Mouse (Mus musculus) liver, embryonic 14.5 days (tissue): Measurements from ENCODE around the gene Morf4l2. TPM values are rescaled to one million over a fixed set of nuclear protein-coding genes. Genes with fewer than 3 reads are reported as not detected.
A peak's percentile ranks its signal among the peaks of the same experiment; 100 is the strongest.
"Not testable (repeated sequence)": the region's sequence is repeated elsewhere in the genome, so short reads cannot be mapped to it uniquely, and the experiment has no call there.

ENCODE experiments used
- ATAC-seq: fragments of 200-750 bp; cut with Nextera tagmentation; 2 replicates; pipeline ENCODE4 v1.8.0; 2017; ENCODE audit warnings: moderate number of reproducible peaks, mild to moderate bottlenecking, moderate library complexity; ENCODE audit not compliant: insufficient read depth
- DNase-seq, 3 experiments: peaks; one replicate each; pipeline ENCODE4 v3.0.0-alpha.2; 2012 to 2013; ENCODE audit warnings: low read depth in 3 of 3, low spot score in 3 of 3
- H3K27ac ChIP-seq: fragments of 300-500 bp; sonication (generic); 2 replicates; pipeline ENCODE4 v1.5.1; 2014; ENCODE audit warnings: moderate library complexity, mild to moderate bottlenecking, control low read depth, inconsistent platforms
- H3K27me3 ChIP-seq: fragments of 300-500 bp; sonication (generic); 2 replicates; pipeline ENCODE4 v1.6.1; 2014; ENCODE audit warnings: mild to moderate bottlenecking, low read length, moderate library complexity; ENCODE audit not compliant: control insufficient read depth, insufficient read depth
- H3K36me3 ChIP-seq: fragments of 300-500 bp; sonication (generic); replicated peaks from 2 replicates; pipeline ENCODE4 v1.6.1; 2014; ENCODE audit warnings: low read depth; ENCODE audit not compliant: control insufficient read depth, insufficient read depth
- H3K4me1 ChIP-seq, 2 experiments: fragments of 200-500 bp in 1 of 2; fragments of 300-500 bp in 1 of 2; sonication (generic) in 1 of 2; replicated peaks; 2 replicates each; pipeline ENCODE4 v1.6.1; 2012 to 2014; ENCODE audit warnings: antibody characterized with exemption in 1 of 2, inconsistent platforms in 1 of 2, low read length in 1 of 2; ENCODE audit not compliant: control insufficient read depth in 2 of 2, insufficient read depth in 2 of 2
- H3K4me2 ChIP-seq: fragments of 300-500 bp; sonication (generic); 2 replicates; pipeline ENCODE4 v1.6.1; 2014; ENCODE audit warnings: low read depth, mild to moderate bottlenecking, control low read depth, moderate library complexity
- H3K4me3 ChIP-seq, 2 experiments: fragments of 200-500 bp in 1 of 2; fragments of 300-500 bp in 1 of 2; sonication (generic) in 1 of 2; 2 replicates each; pipeline ENCODE4 v1.5.1; 2012 to 2014; ENCODE audit warnings: low read depth in 2 of 2, low read length in 2 of 2, mild to moderate bottlenecking in 2 of 2, control low read depth in 1 of 2, inconsistent platforms in 1 of 2, moderate library complexity in 1 of 2; ENCODE audit not compliant: insufficient read depth in 1 of 2
- H3K9ac ChIP-seq: fragments of 300-500 bp; sonication (generic); replicated peaks from 2 replicates; pipeline ENCODE4 v1.6.1; 2014; ENCODE audit warnings: mild to moderate bottlenecking, control low read depth, moderate library complexity
- H3K9me3 ChIP-seq: fragments of 300-500 bp; sonication (generic); 2 replicates; pipeline ENCODE4 v1.6.1; 2016; ENCODE audit warnings: low read length, mixed read lengths; ENCODE audit not compliant: control insufficient read depth
- CTCF ChIP-seq: IDR thresholded peaks from 2 replicates; pipeline ENCODE4 v1.5.1; 2016; ENCODE audit warnings: antibody characterized with exemption, low read depth, control low read depth
- EP300 ChIP-seq: IDR thresholded peaks from 2 replicates; pipeline ENCODE4 v1.6.1; 2016; ENCODE audit warnings: antibody characterized with exemption, low read depth
- WGBS: fragments of 180-500 bp; shearing (Covaris S2); extraction: QIAGEN DNeasy Blood & Tissue Kit; methylation state at CpG from one replicate; pipeline ENCODE4 v1.1.7; 2014; ENCODE audit not compliant: insufficient replicate concordance; 5-methylcytosine and 5-hydroxymethylcytosine counted together
- polyA plus RNA-seq, 2 experiments: library from polyadenylated mRNA; depleted of rRNA in 1 of 2; stranded (reverse) in 1 of 2; unstranded in 1 of 2; fragments of >200 nt; fragmentation: Nextera tagmentation in 1 of 2; extraction: Ambion mirVana in 1 of 2; gene quantifications; 2 replicates each; pipeline versions ENCODE4 v1.2.1 to v1.2.3; 2012 to 2014

Morf4l2 gene
- polyA plus RNA-seq, 2 experiments: 111 to 193 TPM

DNA sequence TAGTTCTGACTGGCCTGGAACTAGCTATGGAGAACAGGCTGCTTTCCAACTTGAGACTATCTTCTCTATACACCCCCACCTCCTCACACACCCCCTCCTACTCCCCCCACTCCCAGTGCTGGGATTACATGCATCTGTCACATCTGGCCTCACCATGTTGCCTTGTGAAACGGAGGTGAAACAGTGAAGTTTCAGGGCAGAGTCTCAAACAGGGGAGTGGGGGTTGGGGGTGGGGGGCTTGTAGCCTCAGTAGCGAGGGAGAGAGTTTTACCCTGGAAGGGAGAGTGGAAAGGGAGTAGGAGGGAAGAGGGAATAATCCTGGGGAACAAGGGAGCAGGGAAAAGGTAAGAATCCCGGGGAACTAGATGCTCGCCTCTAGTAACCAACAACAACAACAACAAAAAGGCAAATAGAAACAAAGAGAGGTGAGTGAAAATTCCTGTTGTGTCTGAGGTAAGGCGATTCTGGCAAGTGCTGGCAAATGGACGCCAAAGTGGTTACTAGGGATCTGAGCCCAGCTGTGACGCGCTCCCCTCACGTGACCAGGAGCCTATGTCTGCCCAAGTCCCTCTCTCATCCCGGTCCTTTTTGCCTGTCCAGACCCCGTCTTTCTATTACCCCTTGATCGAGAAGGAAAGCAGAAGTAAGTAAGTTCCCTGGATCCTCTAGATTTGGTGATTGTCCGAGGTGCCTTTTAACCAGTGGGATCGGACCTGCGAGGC is 35.9 kb downstream of the Morf4l2 start, which contains the start of gene Tceal1:
TSS of gene Tceal1 (plus strand) at position 537 of the 722 bp plus-strand sequence.
- peak within 1 kb of the TSS; percentile 54 for H3K4me2 ChIP-seq
- peak in 1 of 3 experiments; percentile 3 for DNase-seq
- no peak for TF ChIP-seq EP300
- TF ChIP-seq CTCF: no peak
- no peaks in the 10 kb centered on the region for H3K9me3 ChIP-seq
- WGBS: 17% methylated on average over 15 of the region's 15 CpGs
- H3K9ac ChIP-seq: no peak within 1 kb of the TSS
- no peaks in the 10 kb centered on the region for H3K27me3 ChIP-seq
- H3K4me1 ChIP-seq: no peaks in the 10 kb centered on the region
- H3K4me3 ChIP-seq: peak within 1 kb of the TSS; percentile 31 to 68
- no peaks in the 10 kb centered on the region for H3K36me3 ChIP-seq
- 0 out of 2 replicates have a peak, but pooled peaks have one; percentile 52 for ATAC-seq
- no peak within 1 kb of the TSS for H3K27ac ChIP-seq

DNA sequence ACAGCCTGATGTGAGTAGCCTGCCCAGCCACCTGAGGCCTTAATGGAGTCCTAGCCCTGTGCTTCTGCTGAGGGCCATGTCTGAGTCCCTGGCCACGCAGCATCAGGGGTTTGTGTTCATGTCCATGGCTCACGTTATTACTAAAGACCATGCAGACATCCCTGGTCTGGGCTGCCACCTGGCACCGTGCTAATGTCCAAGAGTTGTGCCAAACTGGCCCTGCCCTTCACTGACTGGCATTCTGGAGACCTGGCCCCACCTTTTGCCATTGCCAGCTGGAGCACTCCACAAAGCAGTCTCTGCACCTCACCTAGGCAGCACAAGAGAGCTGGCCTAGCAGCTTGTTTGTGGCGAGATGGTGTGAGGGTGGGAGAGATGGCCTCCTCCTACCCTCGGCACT is 50.3 kb downstream of the Morf4l2 start:
- no peaks in the 10 kb centered on the region for H3K4me1 ChIP-seq

DNA sequence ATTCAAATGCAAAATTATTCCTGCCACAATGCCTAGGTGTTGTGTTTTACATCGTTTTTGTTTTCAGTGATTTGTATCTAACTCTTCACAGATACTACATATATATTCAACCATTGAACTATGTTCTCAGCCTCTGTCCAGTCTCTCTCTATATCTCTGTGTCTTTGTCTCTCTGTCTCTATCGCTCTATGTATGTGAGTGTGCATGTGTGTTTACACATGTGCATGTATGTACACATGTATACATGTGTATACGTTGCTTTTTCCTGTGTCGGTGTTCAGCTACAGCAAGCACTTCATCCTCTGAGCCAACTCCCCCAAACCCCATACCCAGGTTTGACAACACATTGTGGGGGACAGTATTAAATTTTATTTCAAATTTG is 51.2 kb downstream of the Morf4l2 start:
- ATAC-seq (no peak), DNase-seq (no peak)
- 68% methylated on average over 4 of the region's 4 CpGs for WGBS
- Histone ChIP-seq H3K4me1 (no peaks in the 10 kb centered on the region), H3K9ac (no peak overlapping the region), H3K36me3 (no peaks in the 10 kb centered on the region), H3K27me3 (no peaks in the 10 kb centered on the region), H3K4me3 (no peak overlapping the region), H3K27ac (no peak overlapping the region), H3K9me3 (no peaks in the 10 kb centered on the region), H3K4me2 (no peak overlapping the region)
- no peak for TF ChIP-seq EP300
- TF ChIP-seq CTCF: no peak

More for the DNA sequence above, 50.3 kb downstream of the Morf4l2 start:
- DNase-seq (no peak), ATAC-seq (no peak)
- 47% methylated on average over 5 of the region's 5 CpGs for WGBS
- Histone ChIP-seq H3K4me2 (no peak overlapping the region), H3K27ac (no peak overlapping the region), H3K4me3 (no peak overlapping the region), H3K9me3 (no peaks in the 10 kb centered on the region), H3K9ac (no peak overlapping the region), H3K36me3 (no peaks in the 10 kb centered on the region), H3K27me3 (no peaks in the 10 kb centered on the region)
- TF ChIP-seq EP300 (no peak), CTCF (no peak)

GRCm38 (mm10) chrX:136691606-136692293 is 51.7 kb downstream of the Morf4l2 start:
- not testable (repeated sequence) for H3K27me3 ChIP-seq, H3K27ac ChIP-seq, H3K36me3 ChIP-seq, H3K9ac ChIP-seq, H3K4me2 ChIP-seq, H3K4me1 ChIP-seq, H3K4me3 ChIP-seq, DNase-seq, ATAC-seq, H3K9me3 ChIP-seq
- 44% methylated on average over 2 of the region's 3 CpGs for WGBS

Other genes starting within 250 kb of the Morf4l2 start
- not detected in 2 replicates for gene Kir3dl1, start 225.7 kb downstream of the Morf4l2 start, polyA plus RNA-seq (2012; rRNA removed)
- not detected in 2 replicates for gene Kir3dl1, start 225.7 kb downstream of the Morf4l2 start, polyA plus RNA-seq (2014; fragmentation: Nextera tagmentation; extraction: Ambion mirVana)
- gene Kir3dl2, start 199.6 kb downstream of the Morf4l2 start, polyA plus RNA-seq (2012; rRNA removed): not detected in 2 replicates
- gene Kir3dl2, start 199.6 kb downstream of the Morf4l2 start, polyA plus RNA-seq (2014; fragmentation: Nextera tagmentation; extraction: Ambion mirVana): not detected in 2 replicates
- 0.09 and 0.21 TPM in 2 replicates for gene Tceal3, start 152.8 kb downstream of the Morf4l2 start, polyA plus RNA-seq (2012; rRNA removed)
- gene Tceal3, start 152.8 kb downstream of the Morf4l2 start, polyA plus RNA-seq (2014; fragmentation: Nextera tagmentation; extraction: Ambion mirVana): 0.11 TPM in 1 of 2 replicates, not detected in the other
- 0.21 and 0.37 TPM in 2 replicates for gene Tceal1, start 35.7 kb downstream of the Morf4l2 start, polyA plus RNA-seq (2012; rRNA removed)
- 0.83 and 0.96 TPM in 2 replicates for gene Tceal1, start 35.7 kb downstream of the Morf4l2 start, polyA plus RNA-seq (2014; fragmentation: Nextera tagmentation; extraction: Ambion mirVana)
- gene Glra4, start 36.5 kb upstream of the Morf4l2 start, polyA plus RNA-seq (2012; rRNA removed): not detected in 2 replicates
- gene Glra4, start 36.5 kb upstream of the Morf4l2 start, polyA plus RNA-seq (2014; fragmentation: Nextera tagmentation; extraction: Ambion mirVana): not detected in 2 replicates
- 0.73 and 0.80 TPM in 2 replicates for gene Plp1, start 79.0 kb upstream of the Morf4l2 start, polyA plus RNA-seq (2012; rRNA removed)
- 0.17 and 0.19 TPM in 2 replicates for gene Plp1, start 79.0 kb upstream of the Morf4l2 start, polyA plus RNA-seq (2014; fragmentation: Nextera tagmentation; extraction: Ambion mirVana)
- 0.01 TPM in 1 of 2 replicates, not detected in the other for gene Rab9b, start 125.1 kb upstream of the Morf4l2 start, polyA plus RNA-seq (2012; rRNA removed)
- not detected in 2 replicates for gene Rab9b, start 125.1 kb upstream of the Morf4l2 start, polyA plus RNA-seq (2014; fragmentation: Nextera tagmentation; extraction: Ambion mirVana)
- not detected in 2 replicates for gene H2bfm, start 183.6 kb upstream of the Morf4l2 start, polyA plus RNA-seq (2012; rRNA removed)
- not detected in 2 replicates for gene H2bfm, start 183.6 kb upstream of the Morf4l2 start, polyA plus RNA-seq (2014; fragmentation: Nextera tagmentation; extraction: Ambion mirVana)
- gene Tmsb15b2, start 231.8 kb upstream of the Morf4l2 start, polyA plus RNA-seq (2012; rRNA removed): 1.4 and 4.1 TPM in 2 replicates
- gene Tmsb15b2, start 231.8 kb upstream of the Morf4l2 start, polyA plus RNA-seq (2014; fragmentation: Nextera tagmentation; extraction: Ambion mirVana): 7.0 and 9.8 TPM in 2 replicates
- 0.61 and 0.67 TPM in 2 replicates for gene Tmsb15l, start 233.2 kb upstream of the Morf4l2 start, polyA plus RNA-seq (2012; rRNA removed)
- 0.46 and 0.67 TPM in 2 replicates for gene Tmsb15l, start 233.2 kb upstream of the Morf4l2 start, polyA plus RNA-seq (2014; fragmentation: Nextera tagmentation; extraction: Ambion mirVana)
- 0.56 and 1.7 TPM in 2 replicates for gene Tmsb15b1, start 233.2 kb upstream of the Morf4l2 start, polyA plus RNA-seq (2012; rRNA removed)
- 2.8 and 5.2 TPM in 2 replicates for gene Tmsb15b1, start 233.2 kb upstream of the Morf4l2 start, polyA plus RNA-seq (2014; fragmentation: Nextera tagmentation; extraction: Ambion mirVana)
- gene Zcchc18, start 249.5 kb upstream of the Morf4l2 start, polyA plus RNA-seq (2012; rRNA removed): 0.04 and 0.13 TPM in 2 replicates
- 0.13 and 0.14 TPM in 2 replicates for gene Zcchc18, start 249.5 kb upstream of the Morf4l2 start, polyA plus RNA-seq (2014; fragmentation: Nextera tagmentation; extraction: Ambion mirVana)